Mouse (Mus musculus) stomach, postnatal 0 days (tissue): ENCODE results near the gene Tsfm.

Source experiments
- CTCF ChIP-seq: IDR thresholded peaks from 2 replicates; pipeline ENCODE4 v1.5.1; 2016; ENCODE audit warnings: antibody characterized with exemption, low read depth, mild to moderate bottlenecking, moderate library complexity
- EP300 ChIP-seq: optimal IDR thresholded peaks from 2 replicates; pipeline ENCODE3; 2016; ENCODE audit warnings: antibody characterized with exemption

- no peak for TF ChIP-seq EP300
- no peak for TF ChIP-seq CTCF
Measured at GRCm38 (mm10) chr10:127059968-127060916, 29.6 kb upstream of the Tsfm start, which contains the start of gene March9.
